Mouse (Mus musculus) liver, adult 2 months (tissue): ENCODE measurements around the gene Olfr1218.

Experiments
- CTCF ChIP-seq: fragments of 200-500 bp; IDR thresholded peaks from 2 replicates; pipeline ENCODE4 v1.5.1; 2011; ENCODE audit warnings: low read depth, low read length, control low read depth
- POLR2A ChIP-seq: fragments of 200-500 bp; IDR thresholded peaks from 2 replicates; pipeline ENCODE4 v1.6.1; 2011; ENCODE audit warnings: low read length, control low read depth; ENCODE audit not compliant: insufficient read depth; ENCODE audit errors: extremely low read depth

DNA sequence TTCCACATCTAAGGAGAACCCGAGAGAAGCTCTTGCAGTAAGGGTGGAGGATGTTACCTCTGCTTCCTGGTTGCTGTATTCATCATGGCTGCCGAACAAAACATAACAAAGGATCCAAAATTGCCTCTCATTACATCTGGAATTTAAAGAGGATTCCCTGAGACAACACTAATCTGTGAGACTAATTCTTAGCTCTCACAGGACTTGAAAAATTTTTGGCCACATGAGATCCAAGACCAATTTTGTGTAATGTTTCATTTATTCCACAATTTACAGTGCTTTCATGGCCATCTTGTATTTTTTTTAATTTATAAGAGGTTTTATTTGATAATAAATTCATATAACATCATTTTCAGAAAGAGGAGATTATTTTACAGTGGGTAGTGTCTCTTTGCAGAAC is 29.0 kb downstream of the Olfr1218 start, which contains the start of gene Olfr1217:
- no peak for TF ChIP-seq POLR2A
- TF ChIP-seq CTCF: no peak
